Mouse (Mus musculus) hindbrain, embryonic 10.5 days (tissue): ENCODE measurements at regions not wholly inside any gene's neighbourhood (a gene's known extent, or its start where the extent isn't known, plus 50 kb on each side); places are given as distances from the start of the nearest gene placed in this dataset.

Source experiments
- DNase-seq: peaks from one replicate; pipeline ENCODE4 v3.0.0-alpha.2; 2017; ENCODE audit warnings: low spot score
- H3K27ac ChIP-seq: fragments of 300-500 bp; sonication (generic); 2 replicates; pipeline ENCODE4 v1.5.1; 2016; ENCODE audit warnings: mild to moderate bottlenecking, moderate library complexity
- H3K27me3 ChIP-seq: fragments of 300-500 bp; sonication (generic); 2 replicates; pipeline ENCODE4 v1.6.1; 2016; ENCODE audit warnings: mild to moderate bottlenecking; ENCODE audit not compliant: poor library complexity, insufficient read depth, severe bottlenecking
- H3K36me3 ChIP-seq: fragments of 300-500 bp; sonication (generic); 2 replicates; pipeline ENCODE4 v1.6.1; 2016; ENCODE audit warnings: mild to moderate bottlenecking, moderate library complexity
- H3K4me1 ChIP-seq: fragments of 300-500 bp; sonication (generic); replicated peaks from 2 replicates; pipeline ENCODE4 v1.6.1; 2016; ENCODE audit warnings: mild to moderate bottlenecking
- H3K4me3 ChIP-seq: fragments of 300-500 bp; sonication (generic); 2 replicates; pipeline ENCODE4 v1.5.1; 2016; ENCODE audit warnings: mild to moderate bottlenecking, moderate library complexity
- H3K9me3 ChIP-seq: fragments of 300-500 bp; sonication (generic); 2 replicates; pipeline ENCODE4 v1.6.1; 2016; ENCODE audit warnings: mild to moderate bottlenecking, moderate library complexity
- WGBS: fragments of 180-500 bp; shearing (Covaris S2); methylation state at CpG from one replicate; pipeline ENCODE4 v1.1.7; 2016; 5-methylcytosine and 5-hydroxymethylcytosine counted together

DNA sequence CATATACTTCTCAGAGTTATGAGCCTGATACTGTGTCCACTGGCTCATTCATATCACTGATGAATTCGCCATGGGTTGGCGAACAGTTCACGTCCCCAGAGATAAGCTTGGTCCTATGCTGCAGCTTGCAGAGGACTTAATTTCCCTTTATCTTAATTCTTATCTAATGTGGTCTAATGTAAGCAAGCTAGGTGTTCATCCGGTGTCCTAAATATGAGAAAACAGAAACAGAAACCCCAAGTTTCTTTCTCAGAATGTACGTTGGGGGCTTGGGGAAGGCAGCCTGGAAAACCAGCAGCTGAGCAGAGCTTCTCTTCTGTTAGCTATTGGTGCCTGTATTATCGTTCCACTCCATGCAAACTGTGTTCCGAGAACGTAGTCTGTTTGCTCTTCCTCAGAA, 170.1 kb downstream of the 1700064H15Rik start:
- Histone ChIP-seq H3K27me3 (no peaks in the 10 kb centered on the region), H3K36me3 (no peaks in the 10 kb centered on the region), H3K27ac (no peak overlapping the region), H3K4me1 (no peaks in the 10 kb centered on the region), H3K9me3 (no peaks in the 10 kb centered on the region), H3K4me3 (no peak overlapping the region)
- 92% methylated on average over 8 of the region's 8 CpGs for WGBS
- DNase-seq, result no peak

DNA sequence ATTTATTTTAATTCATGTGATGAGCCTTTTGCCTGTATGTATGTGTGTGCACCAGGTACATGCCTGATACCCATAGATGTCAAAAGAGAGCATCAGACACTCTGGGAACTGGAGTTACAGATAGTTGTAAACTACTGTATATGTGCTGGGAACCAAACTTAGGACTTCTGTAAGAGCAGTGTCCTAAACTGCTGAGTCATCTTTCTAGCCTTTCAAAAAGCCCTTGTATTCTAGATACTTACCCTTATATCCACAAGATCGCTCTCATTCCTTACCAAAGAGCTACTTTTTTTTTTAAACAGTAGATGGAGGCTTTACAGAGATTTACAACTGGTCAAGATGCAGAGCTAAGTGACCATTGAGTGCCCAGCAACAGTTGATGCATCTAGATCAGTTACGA, 171.0 kb downstream of the 1700064H15Rik start:
- Histone ChIP-seq H3K4me3 (no peak overlapping the region), H3K27ac (no peak overlapping the region), H3K36me3 (no peaks in the 10 kb centered on the region), H3K4me1 (no peaks in the 10 kb centered on the region), H3K9me3 (no peaks in the 10 kb centered on the region), H3K27me3 (no peaks in the 10 kb centered on the region)
- 90% methylated on average over 2 of the region's 2 CpGs for WGBS
- no peak for DNase-seq

DNA sequence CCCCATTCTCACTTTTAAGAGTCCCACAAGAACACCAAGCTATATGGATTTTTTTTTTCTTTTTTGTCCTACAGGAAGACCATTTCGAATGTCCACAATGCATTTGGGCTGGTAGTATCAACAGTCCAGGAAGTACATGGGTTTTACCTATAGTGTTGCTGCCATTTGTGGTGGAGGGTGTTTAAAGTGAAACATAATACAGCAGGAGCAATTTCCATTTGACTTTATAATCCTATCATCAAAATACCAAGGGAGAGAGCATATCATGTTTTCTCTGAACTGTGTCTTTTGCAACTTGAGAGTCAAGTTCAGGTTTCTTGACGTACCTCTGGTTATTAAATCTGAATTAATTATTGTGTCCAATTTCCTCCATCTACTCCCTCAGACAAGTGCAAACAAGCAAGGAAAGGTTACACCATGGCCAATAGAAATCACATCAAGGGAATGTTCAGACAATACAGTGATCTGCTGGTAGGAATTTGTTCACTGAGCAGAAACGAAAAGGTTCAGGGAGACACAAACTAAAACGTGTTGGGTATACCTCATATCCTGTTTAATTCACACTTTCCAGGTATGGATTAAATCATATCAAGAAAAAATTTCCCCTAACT, 172.5 kb downstream of the 1700064H15Rik start:
- Histone ChIP-seq H3K9me3 (no peaks in the 10 kb centered on the region), H3K4me3 (no peak overlapping the region), H3K36me3 (no peaks in the 10 kb centered on the region), H3K27me3 (no peaks in the 10 kb centered on the region), H3K27ac (no peak overlapping the region), H3K4me1 (no peaks in the 10 kb centered on the region)
- DNase-seq, result no peak
- 85% methylated on average over 4 of the region's 4 CpGs for WGBS

- Histone ChIP-seq H3K4me1 (no peaks in the 10 kb centered on the region), H3K27ac (no peak overlapping the region), H3K27me3 (no peaks in the 10 kb centered on the region), H3K4me3 (no peak overlapping the region), H3K9me3 (no peaks in the 10 kb centered on the region), H3K36me3 (no peaks in the 10 kb centered on the region)
- no peak for DNase-seq
- WGBS, result 54% methylated on average over 3 of the region's 3 CpGs
Measured at GRCm38 (mm10) chr3:19451022-19451421, 177.5 kb downstream of the 1700064H15Rik start.

GRCm38 (mm10) chr3:19448931-19449330, 179.5 kb downstream of the 1700064H15Rik start:
- no peaks in the 10 kb centered on the region for H3K9me3 ChIP-seq
- DNase-seq, result no peak
- no peaks in the 10 kb centered on the region for H3K4me1 ChIP-seq
- H3K36me3 ChIP-seq, result no peaks in the 10 kb centered on the region
- H3K27ac ChIP-seq, result no peak overlapping the region
- H3K4me3 ChIP-seq, result no peak overlapping the region
- WGBS, result 84% methylated on average over 3 of the region's 3 CpGs
- no peaks in the 10 kb centered on the region for H3K27me3 ChIP-seq

DNA sequence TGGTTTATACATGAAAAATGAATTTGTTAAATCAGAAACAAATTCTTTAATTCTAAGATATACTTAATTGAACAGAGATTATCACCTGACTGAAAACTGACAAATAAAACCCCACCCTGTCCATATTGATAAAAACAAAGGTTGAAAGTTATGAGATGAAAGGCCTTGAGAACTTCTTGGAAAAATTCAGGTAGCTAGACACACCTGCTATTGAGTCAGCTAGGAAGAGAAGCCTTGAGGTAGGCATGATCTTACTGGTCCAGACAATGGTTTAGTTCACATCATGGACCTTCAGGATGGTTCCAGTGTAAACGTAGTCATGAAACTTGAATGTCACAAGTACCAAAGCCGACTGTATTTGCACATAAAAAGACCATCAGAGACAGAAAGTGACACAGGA, 180.3 kb downstream of the 1700064H15Rik start:
- H3K36me3 ChIP-seq, result no peaks in the 10 kb centered on the region
- H3K9me3 ChIP-seq, result no peaks in the 10 kb centered on the region
- no peaks in the 10 kb centered on the region for H3K4me1 ChIP-seq
- no peak overlapping the region for H3K27ac ChIP-seq
- 88% methylated on average over 2 of the region's 2 CpGs for WGBS
- no peak for DNase-seq
- no peaks in the 10 kb centered on the region for H3K27me3 ChIP-seq
- H3K4me3 ChIP-seq, result no peak overlapping the region

DNA sequence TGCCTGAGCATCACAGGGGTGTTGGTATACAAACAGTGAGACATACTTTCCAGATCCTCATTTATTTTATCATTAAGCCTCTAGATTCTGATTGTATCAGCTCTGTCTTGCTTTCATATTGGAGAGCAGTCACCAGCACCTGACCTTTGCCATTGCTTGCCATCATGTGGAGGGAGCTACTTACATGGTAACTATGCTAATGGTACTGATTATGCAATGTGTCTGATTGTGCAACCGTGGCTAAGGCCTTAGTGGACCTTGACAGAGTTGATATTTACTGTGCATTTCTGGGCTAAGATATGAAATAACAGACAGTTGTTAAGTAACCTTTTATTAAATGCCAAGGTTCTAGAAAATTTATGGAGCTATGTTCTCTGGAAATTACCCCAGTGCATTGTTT, 180.7 kb downstream of the 1700064H15Rik start:
- no peaks in the 10 kb centered on the region for H3K4me1 ChIP-seq
- WGBS, result 81% methylated on average over 1 of the region's 1 CpGs
- no peaks in the 10 kb centered on the region for H3K36me3 ChIP-seq
- no peak for DNase-seq
- no peaks in the 10 kb centered on the region for H3K9me3 ChIP-seq
- H3K27me3 ChIP-seq, result no peaks in the 10 kb centered on the region
- H3K27ac ChIP-seq, result no peak overlapping the region
- no peak overlapping the region for H3K4me3 ChIP-seq

DNA sequence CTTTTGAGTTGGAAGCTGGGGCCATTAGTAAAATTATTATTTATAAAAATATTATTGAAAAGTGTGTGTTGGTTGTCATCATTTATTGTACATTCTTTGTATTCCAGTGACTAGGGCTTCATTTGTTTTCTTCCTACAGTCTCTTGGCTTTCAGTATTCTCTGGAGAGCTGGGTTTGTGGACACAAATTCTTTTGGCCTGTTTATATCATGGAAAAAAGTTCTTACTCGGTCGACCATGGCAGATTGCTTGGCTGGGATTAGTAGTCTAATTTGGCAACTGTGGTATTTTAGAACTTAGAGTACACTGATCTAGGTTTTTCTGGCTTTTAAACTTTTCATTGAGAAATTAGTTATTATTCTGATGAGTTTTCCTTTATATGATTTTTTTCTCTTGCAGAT, 183.6 kb downstream of the 1700064H15Rik start:
- H3K27ac ChIP-seq, result no peak overlapping the region
- H3K4me1 ChIP-seq, result no peaks in the 10 kb centered on the region
- H3K9me3 ChIP-seq, result no peaks in the 10 kb centered on the region
- DNase-seq, result no peak
- H3K27me3 ChIP-seq, result no peaks in the 10 kb centered on the region
- no peaks in the 10 kb centered on the region for H3K36me3 ChIP-seq
- WGBS, result 77% methylated on average over 2 of the region's 2 CpGs
- no peak overlapping the region for H3K4me3 ChIP-seq

- H3K9me3 ChIP-seq, result no peaks in the 10 kb centered on the region
- H3K36me3 ChIP-seq, result no peaks in the 10 kb centered on the region
- H3K4me1 ChIP-seq, result no peaks in the 10 kb centered on the region
- H3K27ac ChIP-seq, result no peak overlapping the region
- WGBS, result 57% methylated on average over 1 of the region's 1 CpGs
- no peak for DNase-seq
- no peak overlapping the region for H3K4me3 ChIP-seq
- H3K27me3 ChIP-seq, result no peaks in the 10 kb centered on the region
Measured at GRCm38 (mm10) chr3:19441827-19442226, 186.7 kb downstream of the 1700064H15Rik start.

GRCm38 (mm10) chr3:19430159-19430558, 198.3 kb downstream of the 1700064H15Rik start:
- Histone ChIP-seq H3K27ac (no peak overlapping the region), H3K9me3 (no peaks in the 10 kb centered on the region), H3K4me1 (no peaks in the 10 kb centered on the region), H3K36me3 (no peaks in the 10 kb centered on the region), H3K4me3 (no peak overlapping the region), H3K27me3 (no peaks in the 10 kb centered on the region)
- DNase-seq, result no peak
- 87% methylated on average over 4 of the region's 4 CpGs for WGBS

- no peaks in the 10 kb centered on the region for H3K4me1 ChIP-seq
- WGBS, result 86% methylated on average over 6 of the region's 6 CpGs
- no peak for DNase-seq
- H3K9me3 ChIP-seq, result no peaks in the 10 kb centered on the region
- no peaks in the 10 kb centered on the region for H3K36me3 ChIP-seq
- no peak overlapping the region for H3K4me3 ChIP-seq
- no peaks in the 10 kb centered on the region for H3K27me3 ChIP-seq
- no peak overlapping the region for H3K27ac ChIP-seq
Measured at GRCm38 (mm10) chr3:19429422-19430076, 198.9 kb downstream of the 1700064H15Rik start.

GRCm38 (mm10) chr3:19429010-19429409, 199.5 kb downstream of the 1700064H15Rik start:
- Histone ChIP-seq H3K9me3 (no peaks in the 10 kb centered on the region), H3K27ac (no peak overlapping the region), H3K27me3 (no peaks in the 10 kb centered on the region), H3K4me1 (no peaks in the 10 kb centered on the region), H3K36me3 (no peaks in the 10 kb centered on the region), H3K4me3 (no peak overlapping the region)
- DNase-seq, result no peak

GRCm38 (mm10) chr3:19426130-19426556, 202.3 kb downstream of the 1700064H15Rik start:
- H3K27ac ChIP-seq, result no peak overlapping the region
- no peaks in the 10 kb centered on the region for H3K36me3 ChIP-seq
- no peak overlapping the region for H3K4me3 ChIP-seq
- H3K27me3 ChIP-seq, result no peaks in the 10 kb centered on the region
- H3K4me1 ChIP-seq, result no peaks in the 10 kb centered on the region
- 79% methylated on average over 1 of the region's 1 CpGs for WGBS
- H3K9me3 ChIP-seq, result no peaks in the 10 kb centered on the region
- DNase-seq, result no peak

DNA sequence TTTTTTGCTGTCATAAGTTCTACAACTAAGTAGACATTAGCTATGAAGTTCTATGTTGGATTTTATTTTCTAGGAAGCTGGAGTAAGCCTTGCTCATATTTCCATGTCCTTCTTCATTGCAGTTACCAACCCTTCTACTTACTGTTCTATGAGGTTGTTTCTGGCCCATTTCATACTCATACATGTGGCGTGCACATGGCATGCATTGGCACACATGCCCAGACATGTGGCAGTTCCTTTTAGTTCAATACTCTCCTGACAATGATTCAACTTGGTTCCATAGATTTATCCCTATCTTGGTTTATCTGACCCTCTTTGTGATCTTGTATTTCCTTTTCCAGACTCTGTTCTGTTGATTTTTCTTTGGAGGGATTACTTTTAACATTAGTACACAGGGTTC, 203.2 kb downstream of the 1700064H15Rik start:
- no peak overlapping the region for H3K27ac ChIP-seq
- H3K27me3 ChIP-seq, result no peaks in the 10 kb centered on the region
- WGBS, result 89% methylated on average over 1 of the region's 1 CpGs
- H3K36me3 ChIP-seq, result no peaks in the 10 kb centered on the region
- DNase-seq, result no peak
- H3K9me3 ChIP-seq, result no peaks in the 10 kb centered on the region
- no peaks in the 10 kb centered on the region for H3K4me1 ChIP-seq
- no peak overlapping the region for H3K4me3 ChIP-seq
